Mouse (Mus musculus) monocyte, adult 5-6 weeks (primary cell): ENCODE results near the gene AI481877. TPM values are rescaled to one million over a fixed set of nuclear protein-coding genes. Genes with fewer than 3 reads are reported as not detected.
A peak's percentile ranks its signal among the peaks of the same experiment; 100 is the strongest.

Experiments
- ATAC-seq: fragments of 153-309, 156-312 bp; replicated peaks from 2 replicates; pipeline ENCODE4 v1.8.0; 2017; ENCODE audit warnings: mild to moderate bottlenecking; ENCODE audit not compliant: low TSS enrichment, insufficient number of reproducible peaks, severe bottlenecking, poor library complexity, low FRiP score
- total RNA-seq: library from RNA; stranded (forward); fragments of 200-1000, 200-491, 200-594 nt; gene quantifications from 3 replicates; pipeline ENCODE4 v1.2.3, GENCODE M21; 2017

The AI481877 gene
- total RNA-seq, 1 experiment from 2014 or later = not detected

- no peak for ATAC-seq
Observed at GRCm38 (mm10) chr4:59040397-59041287, 98.1 kb downstream of the AI481877 start.

GRCm38 (mm10) chr4:59037525-59037924 is 101.3 kb downstream of the AI481877 start:
- no peak for ATAC-seq

- peak; percentile 65 for ATAC-seq
Observed at GRCm38 (mm10) chr4:59036490-59037127, 102.2 kb downstream of the AI481877 start.

- ATAC-seq = peak; percentile 9; the same call in 1 of the 2 replicates
Observed at GRCm38 (mm10) chr4:59035786-59036350, 102.9 kb downstream of the AI481877 start.

- ATAC-seq = peak; percentile 39
Observed at GRCm38 (mm10) chr4:59034918-59035785, 103.6 kb downstream of the AI481877 start, which contains the start of gene Gng10. Gene Gng10, plus strand, starts transcription at chr4:59035088.

- no peak for ATAC-seq
Observed at GRCm38 (mm10) chr4:59034325-59034917, 104.4 kb downstream of the AI481877 start.

GRCm38 (mm10) chr4:59016922-59017321 is 121.9 kb downstream of the AI481877 start:
- no peak for ATAC-seq

GRCm38 (mm10) chr4:59015181-59015580 is 123.6 kb downstream of the AI481877 start:
- ATAC-seq = no peak

- ATAC-seq = no peak
Observed at GRCm38 (mm10) chr4:59011446-59011845, 127.3 kb downstream of the AI481877 start.

- peak; percentile 38 for ATAC-seq
Observed at GRCm38 (mm10) chr4:59009696-59010095, 129.1 kb downstream of the AI481877 start.

- peak; percentile 52; the same call in 1 of the 2 replicates for ATAC-seq
Observed at GRCm38 (mm10) chr4:59009186-59009585, 129.6 kb downstream of the AI481877 start.

- ATAC-seq = no peak
Observed at GRCm38 (mm10) chr4:59007974-59008373, 130.8 kb downstream of the AI481877 start.

GRCm38 (mm10) chr4:59007016-59007415 is 131.8 kb downstream of the AI481877 start:
- no peak for ATAC-seq

- no peak for ATAC-seq
Observed at GRCm38 (mm10) chr4:59006211-59006610, 132.6 kb downstream of the AI481877 start.

GRCm38 (mm10) chr4:59003806-59004200 is 135.0 kb downstream of the AI481877 start:
- no peak for ATAC-seq

GRCm38 (mm10) chr4:59002948-59003805 is 135.6 kb downstream of the AI481877 start, which contains the start of gene Gm20503:
Gene Gm20503, plus strand, starts transcription at chr4:59003210.
- ATAC-seq = peak; percentile 66

GRCm38 (mm10) chr4:59000614-59001013 is 138.2 kb downstream of the AI481877 start:
- no peak for ATAC-seq
